Mouse (Mus musculus) brain, embryonic 14.5 days (tissue): ENCODE measurements at regions not wholly inside any gene's neighbourhood (a gene's known extent, or its start where the extent isn't known, plus 50 kb on each side); places are given as distances from the start of the nearest gene placed in this dataset.

Source experiments
- CTCF ChIP-seq: fragments of 200-500 bp; IDR thresholded peaks from 2 replicates; pipeline ENCODE4 v1.5.1; 2012; ENCODE audit warnings: inconsistent platforms, mild to moderate bottlenecking, moderate library complexity, borderline replicate concordance; ENCODE audit not compliant: insufficient read depth, insufficient read length; ENCODE audit errors: extremely low read depth
- POLR2A ChIP-seq: fragments of 200-500 bp; IDR thresholded peaks from 2 replicates; pipeline ENCODE4 v1.6.1; 2012; ENCODE audit warnings: mild to moderate bottlenecking, inconsistent platforms, borderline replicate concordance; ENCODE audit not compliant: poor library complexity, insufficient read depth, insufficient read length, severe bottlenecking; ENCODE audit errors: extremely low read depth

- TF ChIP-seq POLR2A, result no peak
- no peak for TF ChIP-seq CTCF
Observed at GRCm38 (mm10) chr13:52741371-52741770, 158.4 kb downstream of the Syk start.
